Mouse (Mus musculus) cerebellum, adult 11 months (tissue): ENCODE results near the gene Rassf2.
A peak's percentile ranks its signal among the peaks of the same experiment; 100 is the strongest.

ENCODE experiments used
- DNase-seq: peaks from one replicate; pipeline ENCODE4 v3.0.0; 2022

The Rassf2 gene

GRCm38 (mm10) chr2:132029646-132030417, at the start of gene Rassf2:
Gene Rassf2, minus strand, starts transcription at chr2:132030258.
- peak; percentile 42 for DNase-seq

GRCm38 (mm10) chr2:132079139-132079538, 49.1 kb upstream of the Rassf2 start:
- DNase-seq, result no peak

DNA sequence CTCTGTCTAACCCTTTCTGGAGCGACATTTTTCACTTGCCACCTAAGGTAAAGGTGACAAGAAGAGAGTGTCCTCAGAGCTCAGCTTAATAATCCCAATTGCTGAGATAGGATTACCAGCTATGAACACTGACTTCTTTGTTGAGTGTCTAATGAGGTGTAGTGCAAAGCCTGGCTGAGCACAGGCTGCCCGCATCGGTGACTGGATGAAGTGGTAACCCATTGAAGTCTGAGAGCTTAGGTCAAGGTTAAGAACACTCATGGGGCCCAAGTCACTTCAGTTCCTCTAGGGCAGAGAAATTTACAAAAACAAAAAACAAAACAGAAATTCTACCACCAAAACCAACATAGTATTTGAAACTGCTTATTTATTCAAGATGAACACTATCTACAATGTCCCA, 43.0 kb upstream of the Rassf2 start:
- no peak for DNase-seq

GRCm38 (mm10) chr2:132069985-132070735, 40.1 kb upstream of the Rassf2 start:
- no peak for DNase-seq

DNA sequence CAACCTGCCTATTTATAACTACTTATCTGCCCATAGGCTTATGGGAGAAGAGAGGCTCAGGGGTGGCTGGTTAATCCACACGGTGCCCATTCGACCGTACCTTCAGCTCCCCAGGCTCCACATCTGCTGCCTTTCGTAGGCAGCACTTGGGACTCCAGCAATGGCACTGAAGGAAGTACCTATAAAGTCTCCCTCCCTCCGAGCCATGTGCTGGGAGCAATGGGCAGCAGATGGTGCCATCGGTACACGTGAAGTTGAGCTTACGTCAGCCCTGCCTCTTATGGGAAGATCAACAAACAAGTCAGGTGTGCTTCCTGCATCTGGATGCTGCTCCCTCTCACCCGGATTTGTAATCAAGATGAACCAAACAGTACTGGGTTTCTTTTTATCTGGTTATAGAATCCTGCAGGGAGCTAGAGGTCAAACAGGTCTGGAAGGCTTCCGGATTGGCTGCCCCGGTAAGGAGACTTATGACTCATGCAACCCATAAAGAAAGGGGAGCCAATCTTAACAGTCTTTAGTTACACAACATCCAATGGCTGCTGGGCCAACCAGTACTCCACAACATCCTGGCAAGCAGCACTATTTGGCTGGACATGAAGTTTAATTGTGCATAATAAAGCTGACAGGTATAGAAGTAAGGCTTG, 34.2 kb upstream of the Rassf2 start:
- DNase-seq, result peak; percentile 19

DNA sequence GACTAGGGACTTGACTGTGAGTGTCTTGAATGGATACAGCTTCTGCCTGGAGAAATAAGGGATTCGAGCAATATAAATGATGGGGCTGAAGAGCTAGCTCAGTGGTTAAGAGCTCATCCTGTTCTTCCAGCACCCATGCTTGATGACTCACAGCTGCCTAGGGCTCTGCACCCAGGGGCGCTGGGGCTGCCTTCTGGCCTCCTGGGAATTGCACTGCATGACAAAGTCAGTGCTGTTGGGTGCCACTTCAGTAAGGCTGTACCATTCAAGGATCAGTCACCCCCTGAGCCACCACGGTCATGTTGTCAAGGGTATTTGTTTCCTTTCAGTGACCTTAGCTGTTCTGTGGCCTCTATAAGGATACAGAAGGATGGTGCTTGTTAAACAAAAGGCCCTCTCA, 33.7 kb upstream of the Rassf2 start:
- DNase-seq, result no peak

DNA sequence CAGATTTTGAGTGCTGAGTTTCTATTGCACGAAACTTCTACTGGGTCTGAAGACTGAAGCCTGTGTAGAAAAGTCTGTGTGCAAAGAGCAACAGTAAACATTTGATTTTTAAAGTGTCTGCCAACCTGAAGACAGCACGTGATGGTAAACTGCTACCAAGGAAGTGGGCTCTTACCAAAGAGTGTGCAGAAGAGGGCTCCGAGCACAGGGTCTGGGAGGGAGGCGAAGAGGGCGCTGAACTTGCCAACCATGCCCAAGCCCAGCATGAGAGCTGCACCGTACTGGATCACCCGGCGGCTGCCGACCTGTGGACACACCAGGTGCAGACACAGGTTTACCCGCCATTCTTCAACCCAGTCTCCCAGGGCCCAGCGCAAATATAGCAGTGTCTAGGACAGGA, 31.8 kb upstream of the Rassf2 start:
- no peak for DNase-seq

- DNase-seq, result no peak
These were observed 29.9 kb upstream of the Rassf2 start for GRCm38 (mm10) chr2:132059919-132060318.

- no peak for DNase-seq
These were observed 25.3 kb upstream of the Rassf2 start for GRCm38 (mm10) chr2:132055349-132055753.

DNA sequence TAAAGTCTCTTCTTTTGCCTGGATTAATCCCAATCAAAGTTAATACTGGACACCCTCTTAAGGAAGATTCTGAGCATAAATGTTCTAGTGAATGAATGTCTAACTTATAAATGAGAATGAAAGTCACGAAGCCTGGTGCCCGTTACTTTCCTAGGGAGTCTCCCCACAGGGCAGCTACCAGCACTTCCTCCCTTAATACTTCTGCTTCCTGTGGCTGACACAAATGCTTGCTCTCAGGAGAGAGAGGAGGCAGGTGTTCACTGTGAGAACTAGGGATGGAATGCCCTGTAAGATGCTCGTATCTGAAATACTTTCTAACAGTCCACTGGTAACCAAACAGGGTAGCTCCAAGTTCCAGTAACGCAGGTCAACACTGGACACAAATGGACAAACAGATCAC, 23.8 kb upstream of the Rassf2 start:
- DNase-seq, result no peak

DNA sequence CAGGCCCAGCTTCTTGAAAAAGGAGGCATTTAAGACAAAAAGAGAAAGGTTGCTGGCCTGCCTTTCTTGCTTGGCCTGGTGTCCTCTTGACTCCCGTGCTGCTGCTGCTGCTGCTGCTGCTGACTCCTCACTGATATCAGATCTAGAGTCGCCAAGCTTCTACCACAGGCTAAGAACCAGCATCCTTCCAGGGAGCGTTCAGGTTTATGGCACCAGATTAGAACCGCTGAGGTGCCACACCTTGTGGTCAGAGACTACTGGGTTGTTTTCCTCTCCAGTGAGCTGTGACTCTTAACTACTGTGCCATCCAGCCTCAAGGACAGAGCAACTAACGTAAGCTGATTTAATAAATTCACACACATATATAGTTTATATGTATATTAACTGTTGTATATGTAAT, 21.7 kb upstream of the Rassf2 start:
- no peak for DNase-seq

GRCm38 (mm10) chr2:132049921-132050320, 19.9 kb upstream of the Rassf2 start:
- no peak for DNase-seq

GRCm38 (mm10) chr2:132049491-132049890, 19.4 kb upstream of the Rassf2 start:
- no peak for DNase-seq

- DNase-seq, result no peak
These were observed 18.2 kb upstream of the Rassf2 start for GRCm38 (mm10) chr2:132048143-132048772.

DNA sequence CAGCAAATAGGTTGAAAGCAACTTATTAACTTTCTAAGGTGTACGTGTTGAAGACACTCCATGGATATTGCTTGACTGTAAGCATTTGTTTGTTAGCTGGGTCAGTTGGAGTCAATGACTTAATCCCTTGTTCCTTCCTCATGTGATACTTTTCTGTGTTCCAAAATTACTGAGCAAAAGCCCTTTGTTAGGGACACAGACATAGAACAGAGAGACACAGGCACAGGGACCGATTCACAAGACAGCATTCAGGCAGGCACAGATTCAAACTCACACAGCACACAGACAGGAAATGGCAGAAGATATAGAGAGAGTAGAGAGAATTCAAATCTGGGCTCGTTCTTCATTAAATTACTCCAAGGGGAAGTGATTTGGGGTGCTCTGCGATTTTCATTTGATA, 17.3 kb upstream of the Rassf2 start:
- DNase-seq, result no peak

GRCm38 (mm10) chr2:132046659-132047058, 16.6 kb upstream of the Rassf2 start:
- no peak for DNase-seq

GRCm38 (mm10) chr2:132044320-132045274, 14.5 kb upstream of the Rassf2 start:
- DNase-seq, result no peak

GRCm38 (mm10) chr2:132043101-132043621, 13.1 kb upstream of the Rassf2 start:
- DNase-seq, result peak; percentile 23

- DNase-seq, result no peak
These were observed 9.8 kb upstream of the Rassf2 start for GRCm38 (mm10) chr2:132039894-132040293.

GRCm38 (mm10) chr2:132036326-132036725, 6.3 kb upstream of the Rassf2 start:
- no peak for DNase-seq

DNA sequence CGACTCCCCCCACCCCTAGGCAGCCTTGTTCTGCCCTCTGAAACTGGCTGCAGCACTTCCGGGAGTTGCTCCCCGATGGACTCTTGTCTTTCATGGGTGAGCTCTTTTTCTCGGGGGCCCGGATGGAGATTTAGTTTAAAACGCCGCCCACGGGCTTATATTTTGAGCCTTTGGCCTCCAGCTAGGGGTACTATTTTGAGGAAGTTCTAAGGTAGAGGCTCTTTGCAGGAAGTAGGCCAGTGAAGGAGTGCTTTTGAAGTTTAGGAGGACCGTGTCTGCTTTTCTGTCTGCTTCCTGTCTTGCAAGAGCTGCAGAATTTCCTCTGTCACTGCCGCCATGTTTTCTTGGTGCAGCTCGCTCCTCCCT, 5.4 kb upstream of the Rassf2 start:
- no peak for DNase-seq
